Mouse (Mus musculus) layer of hippocampus, postnatal 10 days (tissue): Measurements from ENCODE around the gene Usp3. TPM values are rescaled to one million over a fixed set of nuclear protein-coding genes. Genes with fewer than 3 reads are reported as not detected.

Experiments used
- DNase-seq, 2 experiments: peaks; one replicate each; pipeline ENCODE4 v3.0.0; 2021; ENCODE audit warnings: low spot score in 2 of 2
- total RNA-seq, 2 experiments: library from RNA; stranded (reverse); gene quantifications; 2 replicates each; pipeline ENCODE4 v1.2.3; 2021

The Usp3 gene
- total RNA-seq, 2 experiments from 2014 or later: 46.9 to 47.4 TPM

- DNase-seq: peak; percentile 93 to 96
Measured at GRCm38 (mm10) chr9:66511580-66512350, 81.2 kb downstream of the Usp3 start.

- peak; percentile 40 to 53 for DNase-seq
Measured at GRCm38 (mm10) chr9:66510944-66511343, 82.0 kb downstream of the Usp3 start.

- DNase-seq: peak; percentile 21 to 26
Measured at GRCm38 (mm10) chr9:66510351-66510841, 82.5 kb downstream of the Usp3 start.

GRCm38 (mm10) chr9:66508890-66509399 lies 84.0 kb downstream of the Usp3 start:
- DNase-seq: no peak

GRCm38 (mm10) chr9:66507684-66508083 lies 85.3 kb downstream of the Usp3 start:
- no peak for DNase-seq

GRCm38 (mm10) chr9:66506424-66506823 lies 86.5 kb downstream of the Usp3 start:
- DNase-seq: no peak

GRCm38 (mm10) chr9:66506011-66506410 lies 86.9 kb downstream of the Usp3 start:
- no peak for DNase-seq

- DNase-seq: no peak
Measured at GRCm38 (mm10) chr9:66505141-66505917, 87.6 kb downstream of the Usp3 start.

GRCm38 (mm10) chr9:66504518-66504917 lies 88.4 kb downstream of the Usp3 start:
- no peak for DNase-seq

GRCm38 (mm10) chr9:66503879-66504411 lies 89.0 kb downstream of the Usp3 start:
- DNase-seq: no peak

- no peak for DNase-seq
Measured at GRCm38 (mm10) chr9:66501248-66501647, 91.7 kb downstream of the Usp3 start.

- no peak for DNase-seq
Measured at GRCm38 (mm10) chr9:66493992-66494391, 99.0 kb downstream of the Usp3 start.

- no peak for DNase-seq
Measured at GRCm38 (mm10) chr9:66492361-66492760, 100.6 kb downstream of the Usp3 start.

GRCm38 (mm10) chr9:66488786-66489185 lies 104.2 kb downstream of the Usp3 start:
- no peak for DNase-seq

GRCm38 (mm10) chr9:66483429-66483828 lies 109.5 kb downstream of the Usp3 start:
- DNase-seq: no peak

- DNase-seq: no peak
Measured at GRCm38 (mm10) chr9:66477785-66478184, 115.2 kb downstream of the Usp3 start.

GRCm38 (mm10) chr9:66465087-66465486 lies 127.9 kb downstream of the Usp3 start:
- DNase-seq: peak; percentile 18 to 23

Other genes with a start within 250 kb of the Usp3 start
- gene Herc1, start 242.7 kb downstream of the Usp3 start, total RNA-seq: 100 to 1,000 TPM; 114 to 122 TPM
- under 1 TPM; 0.32 to 0.56 TPM for gene Fbxl22, start 78.5 kb downstream of the Usp3 start, total RNA-seq
- gene Car12, start 120.5 kb upstream of the Usp3 start, total RNA-seq: 10 to 100 TPM; 26.1 to 30.4 TPM
- gene Aph1b, start 202.3 kb upstream of the Usp3 start, total RNA-seq: 10 to 100 TPM; 26.7 to 27.4 TPM
- gene Gm10647, start 203.9 kb upstream of the Usp3 start, total RNA-seq: under 1 TPM; 0.38 to 0.73 TPM
- 1 to 10 TPM; 4.4 to 5.4 TPM for gene Aph1c, start 241.6 kb upstream of the Usp3 start, total RNA-seq